Mouse (Mus musculus): ENCODE measurements at regions not wholly inside any gene's neighbourhood (a gene's known extent, or its start where the extent isn't known, plus 50 kb on each side); places are given as distances from the start of the nearest gene placed in this dataset.

GRCm38 (mm10) chr3:140059102-140059501 is 853.6 kb downstream of the Stpg2 start:
- no peak for DNase-seq

DNA sequence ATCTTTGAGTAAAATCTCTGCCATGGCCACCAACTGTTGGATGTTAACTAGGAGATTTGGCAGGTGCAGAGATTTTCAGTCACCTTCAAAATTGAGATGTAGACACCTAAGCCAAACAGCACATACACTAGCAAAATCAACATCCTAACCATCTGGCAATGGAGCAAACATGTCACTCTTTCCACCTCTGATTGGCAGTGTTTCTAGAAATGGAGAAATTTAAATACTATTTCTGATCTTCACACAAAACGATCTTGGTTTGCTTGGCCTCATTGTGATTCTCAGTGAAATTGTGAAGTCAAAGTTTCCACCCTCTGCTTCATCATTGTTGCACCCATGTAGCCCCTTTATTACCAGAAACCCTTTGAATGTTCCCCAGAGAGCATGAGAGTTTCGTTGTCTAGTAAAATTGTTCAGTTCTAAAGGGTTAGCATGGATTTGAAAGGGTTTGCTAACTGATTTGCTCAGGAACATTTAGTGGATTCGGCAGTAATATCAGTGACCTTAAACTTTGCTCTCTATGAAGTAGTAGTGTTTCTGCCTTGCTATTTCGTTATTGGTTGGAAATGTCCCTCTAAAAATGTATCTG is 854.1 kb downstream of the Stpg2 start:
- DNase-seq = no peak

DNA sequence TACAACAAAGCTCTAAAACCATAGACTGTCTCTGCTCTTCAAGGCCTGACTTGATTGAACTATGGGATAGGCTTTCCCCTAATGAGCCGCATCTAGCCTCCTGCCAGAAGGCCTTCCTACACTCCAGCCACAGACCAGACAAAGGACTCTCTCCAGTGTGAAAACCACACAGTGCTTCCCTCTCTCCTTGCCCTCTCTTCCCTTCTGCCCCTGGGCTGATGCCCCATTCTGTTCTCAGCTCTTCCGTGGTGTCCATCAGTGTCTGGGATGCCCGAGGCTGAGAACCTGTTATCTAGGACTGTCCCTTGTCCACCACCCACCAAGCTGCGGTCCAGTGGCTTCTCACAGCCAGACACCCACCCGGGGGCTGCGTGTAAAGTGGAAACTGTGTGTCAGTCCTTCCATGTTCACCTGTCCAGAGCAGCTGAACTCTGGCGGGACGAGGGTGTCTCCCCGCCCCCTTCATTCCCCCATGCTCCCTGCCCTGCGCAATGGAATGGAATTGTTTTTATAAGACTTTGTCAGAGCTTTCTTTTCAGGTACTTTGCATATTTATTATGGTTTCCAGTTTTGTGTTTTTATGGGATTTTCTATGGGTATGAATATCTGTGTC is 856.4 kb downstream of the Stpg2 start:
- DNase-seq = no peak

DNA sequence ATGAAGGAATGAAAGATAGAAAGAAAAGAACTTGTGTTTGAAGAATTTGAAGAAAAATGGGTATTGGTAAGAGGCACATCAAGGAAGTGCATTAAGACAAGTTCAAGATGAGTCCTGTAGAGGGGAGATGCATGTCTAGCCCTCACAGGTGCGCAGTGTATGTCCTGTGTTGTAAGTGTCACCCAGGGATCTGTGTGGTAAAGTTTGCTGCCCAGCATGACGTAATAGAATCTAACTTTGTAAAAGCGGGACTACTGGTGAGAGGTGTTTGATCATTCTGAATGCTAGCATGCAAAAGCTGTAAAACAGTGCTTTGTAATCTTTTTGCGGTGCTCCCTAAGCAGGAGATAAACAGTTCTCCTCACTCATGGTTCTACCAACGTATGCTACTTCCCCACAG is 857.4 kb downstream of the Stpg2 start:
- no peak for DNase-seq

GRCm38 (mm10) chr3:140084333-140084732 is 878.8 kb downstream of the Stpg2 start:
- DNase-seq = no peak

DNA sequence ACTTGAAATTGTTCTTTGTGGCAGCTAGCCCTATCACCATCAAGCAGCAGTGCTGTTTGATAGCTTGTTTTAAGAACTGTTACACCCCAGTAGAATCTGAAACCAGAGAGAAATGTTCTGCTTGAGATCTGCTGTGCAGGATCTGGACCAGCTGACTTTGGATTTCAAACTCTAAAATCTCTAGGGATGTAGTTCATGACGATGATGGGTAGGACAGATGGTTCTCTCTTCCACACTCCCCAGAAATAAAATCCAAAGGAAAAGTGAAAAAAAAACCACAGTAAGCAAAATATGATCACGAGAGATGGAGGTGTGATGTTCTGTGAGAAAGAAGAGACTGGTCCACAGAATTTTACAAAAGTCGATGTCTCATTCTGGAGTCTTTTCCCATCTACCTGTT is 879.9 kb downstream of the Stpg2 start:
- DNase-seq = no peak

DNA sequence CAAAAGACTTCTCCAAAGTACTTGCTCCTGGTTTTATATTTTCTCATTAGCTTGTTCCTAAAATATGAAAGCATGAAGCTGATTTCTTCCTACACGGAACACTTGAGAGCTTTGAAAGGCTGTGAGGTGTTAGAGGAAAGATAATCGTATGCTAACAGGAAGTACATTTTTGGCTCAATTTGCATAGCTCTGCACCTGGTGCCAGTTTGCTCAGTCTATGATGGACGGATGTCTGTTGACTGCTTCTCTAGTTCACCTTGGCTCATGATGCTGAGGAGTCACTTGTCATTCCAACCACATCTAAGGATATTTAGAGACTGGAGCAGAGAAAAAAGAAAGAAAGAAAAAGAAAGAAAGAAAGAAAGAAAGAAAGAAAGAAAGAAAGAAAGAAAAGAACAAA is 882.5 kb downstream of the Stpg2 start:
- no peak for DNase-seq

DNA sequence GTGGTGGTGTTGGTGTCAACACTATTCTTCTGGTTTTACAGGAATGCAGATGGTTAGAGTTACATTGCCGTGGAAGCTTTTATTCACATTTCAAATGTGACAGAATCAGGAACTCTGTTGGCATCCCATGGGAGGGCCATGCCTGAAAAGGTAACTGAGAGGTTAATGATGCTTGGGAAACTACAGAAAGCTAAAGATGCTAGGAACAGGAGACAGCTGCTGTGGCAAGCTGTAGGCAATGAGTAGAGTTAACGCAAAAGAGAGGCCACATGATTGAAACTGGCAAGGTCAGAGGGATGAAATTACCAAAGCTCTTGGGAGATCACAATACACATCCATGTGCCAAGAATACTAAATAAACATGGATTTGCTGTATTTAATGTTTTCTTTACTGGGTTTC is 886.4 kb downstream of the Stpg2 start:
- DNase-seq = no peak

DNA sequence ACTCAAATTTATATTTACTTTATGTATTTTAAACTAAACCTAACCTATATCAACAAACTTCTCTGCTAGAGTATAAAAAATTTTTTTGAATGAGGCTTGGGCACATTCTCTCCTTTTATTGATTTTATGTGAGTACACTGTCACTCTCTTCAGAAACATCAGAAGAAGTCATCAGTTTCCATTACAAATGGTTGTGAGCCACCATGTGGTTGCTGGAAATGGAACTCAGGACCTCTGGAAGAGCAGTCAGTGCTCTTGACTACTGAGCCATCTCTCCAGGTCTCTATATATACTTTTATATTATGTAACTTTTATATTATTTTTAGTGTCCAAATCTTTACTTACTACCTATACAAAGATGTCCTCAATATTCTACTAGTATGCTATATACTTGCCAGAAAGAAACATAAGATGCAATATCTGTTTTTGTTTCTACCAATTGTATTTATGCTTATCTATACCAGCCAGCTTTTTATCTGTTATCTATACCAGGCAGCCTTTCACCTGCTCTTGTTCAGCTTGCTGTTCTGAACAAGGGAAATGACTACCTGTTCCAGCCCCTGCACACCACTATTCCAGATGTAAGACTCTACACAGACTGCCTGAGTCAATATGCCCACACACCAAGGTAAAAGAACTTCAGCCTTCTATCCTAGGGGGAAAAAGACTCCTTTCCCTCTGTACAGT is 891.5 kb downstream of the Stpg2 start:
- DNase-seq = no peak

DNA sequence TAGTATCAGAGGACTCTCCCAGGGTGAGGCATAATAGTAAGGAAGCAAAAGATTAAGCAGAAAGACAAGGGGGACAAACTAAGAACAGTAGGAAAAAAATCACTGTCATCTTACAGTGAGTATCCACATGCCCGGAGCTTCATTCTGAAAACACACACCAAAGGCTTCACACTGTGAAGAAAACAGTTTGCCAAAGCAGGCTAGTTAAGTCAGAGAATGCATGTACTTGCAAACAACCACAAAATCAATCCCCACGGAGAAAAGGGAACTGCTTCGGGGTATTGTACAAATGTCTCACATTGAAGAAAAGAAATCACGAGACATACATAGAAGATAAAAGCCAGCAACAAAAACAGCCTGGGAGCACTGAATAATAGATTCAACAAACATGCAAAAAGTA is 903.9 kb downstream of the Stpg2 start:
- DNase-seq = no peak

- no peak for DNase-seq
These were observed 906.1 kb downstream of the Stpg2 start for GRCm38 (mm10) chr3:140111414-140112172.

DNA sequence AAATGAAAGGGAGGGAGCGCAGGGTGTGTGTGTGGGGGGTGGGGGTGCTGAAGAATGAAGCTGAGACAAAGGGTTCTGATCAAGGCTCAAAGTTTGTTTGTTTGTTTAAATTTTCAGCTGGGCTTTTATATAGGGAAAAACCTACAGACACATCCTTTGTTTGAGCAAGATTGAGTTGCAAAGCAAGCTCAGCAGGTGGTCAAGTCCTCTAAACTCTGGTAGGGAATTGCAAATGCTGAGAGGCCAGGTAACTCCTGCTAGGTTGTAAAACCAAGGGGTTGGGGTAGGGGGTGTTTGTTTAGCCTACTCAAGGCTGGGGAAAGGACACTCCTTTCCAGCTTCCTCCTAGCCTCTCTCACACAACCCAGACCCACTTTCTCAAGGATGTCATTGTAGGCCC is 909.6 kb downstream of the Stpg2 start:
- no peak for DNase-seq

DNA sequence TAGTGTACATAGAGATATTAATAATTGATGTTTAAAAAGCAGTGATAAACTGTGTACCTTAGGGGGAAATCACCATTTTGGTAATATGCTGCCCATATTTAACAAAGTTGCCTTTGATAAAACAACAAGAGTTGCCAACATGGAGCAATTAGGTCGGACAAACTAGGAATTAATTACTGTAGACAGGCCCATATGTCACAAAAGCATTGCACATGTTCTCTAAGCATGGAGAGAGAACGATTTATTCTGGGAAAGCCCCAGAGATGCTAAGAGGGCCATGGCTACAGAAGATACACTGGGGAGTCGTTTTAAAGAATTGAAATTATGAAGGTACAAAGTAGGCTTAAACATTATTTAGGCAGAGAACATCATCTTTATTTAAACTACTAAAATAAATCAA is 921.8 kb downstream of the Stpg2 start:
- DNase-seq = no peak

DNA sequence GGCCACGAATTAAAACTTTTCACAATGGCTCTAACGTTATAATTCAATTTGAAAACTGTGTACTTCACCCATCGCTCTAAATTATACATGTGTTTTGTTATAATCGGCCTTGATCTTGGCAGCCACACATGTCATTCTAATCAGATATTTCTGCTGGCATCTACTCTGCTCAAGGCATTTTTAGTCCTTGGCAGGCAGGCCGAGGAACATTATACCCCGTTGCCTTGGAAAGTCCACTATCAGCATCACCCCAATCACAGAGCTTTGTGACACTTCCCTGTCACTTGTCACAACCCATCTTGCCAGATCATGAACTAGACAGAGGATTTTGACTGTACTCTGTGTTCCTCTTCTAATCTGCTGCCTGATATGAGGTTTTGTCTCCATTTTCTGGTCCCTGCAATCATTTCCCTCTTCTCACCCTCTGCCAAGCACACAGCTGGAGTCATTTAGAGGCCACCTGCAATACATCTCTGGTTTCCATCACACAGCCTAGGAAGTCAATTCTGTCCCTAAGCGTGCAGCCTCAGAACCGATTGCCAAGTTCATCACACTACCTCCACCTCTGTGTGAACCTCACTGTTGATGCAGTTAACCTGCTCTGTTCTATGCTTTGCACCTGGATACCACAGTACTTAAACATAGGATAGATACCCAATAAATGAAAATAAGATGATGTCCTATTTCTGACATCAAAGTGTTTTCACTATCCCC is 923.7 kb downstream of the Stpg2 start:
- DNase-seq = peak; percentile 3

- DNase-seq = no peak
These were observed 938.4 kb downstream of the Stpg2 start for GRCm38 (mm10) chr3:140143900-140144299.

DNA sequence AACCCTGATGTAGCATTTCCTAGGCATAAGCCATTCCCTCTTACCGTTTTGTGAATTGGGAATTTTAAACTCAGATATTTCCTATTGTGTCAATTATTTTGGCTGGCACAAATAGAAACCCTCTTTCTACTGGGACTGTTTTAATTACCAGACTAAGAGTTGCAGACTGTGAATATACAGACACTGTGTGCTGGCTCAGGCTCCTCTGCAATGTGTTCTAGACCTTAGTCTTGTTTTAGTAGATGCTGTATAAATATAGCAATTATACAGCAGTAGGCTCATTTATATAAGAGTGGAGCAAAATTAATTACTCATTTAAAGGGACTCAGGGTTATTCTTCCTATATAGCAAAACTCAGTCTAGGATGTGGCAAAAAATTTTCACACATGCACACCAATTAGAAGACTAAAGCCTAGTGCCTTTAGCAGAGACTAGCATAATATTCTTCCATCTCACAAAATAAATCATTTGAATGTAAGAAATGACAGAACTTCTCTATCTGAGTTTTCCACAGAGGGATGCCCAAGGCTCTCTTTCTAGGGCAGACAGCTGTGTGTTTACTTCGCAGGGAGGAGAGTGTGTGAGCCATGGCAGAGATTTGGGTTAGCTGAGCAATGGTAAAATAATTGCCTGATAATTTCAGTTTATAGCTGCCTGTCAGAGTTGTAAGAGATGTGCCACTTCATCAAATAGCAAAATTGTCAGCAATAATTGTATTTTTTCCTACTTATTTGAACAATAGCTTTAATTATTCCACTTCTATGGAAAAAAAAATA is 941.9 kb downstream of the Stpg2 start:
- DNase-seq = no peak

- DNase-seq = no peak
These were observed 945.0 kb downstream of the Stpg2 start for GRCm38 (mm10) chr3:140150530-140150951.

DNA sequence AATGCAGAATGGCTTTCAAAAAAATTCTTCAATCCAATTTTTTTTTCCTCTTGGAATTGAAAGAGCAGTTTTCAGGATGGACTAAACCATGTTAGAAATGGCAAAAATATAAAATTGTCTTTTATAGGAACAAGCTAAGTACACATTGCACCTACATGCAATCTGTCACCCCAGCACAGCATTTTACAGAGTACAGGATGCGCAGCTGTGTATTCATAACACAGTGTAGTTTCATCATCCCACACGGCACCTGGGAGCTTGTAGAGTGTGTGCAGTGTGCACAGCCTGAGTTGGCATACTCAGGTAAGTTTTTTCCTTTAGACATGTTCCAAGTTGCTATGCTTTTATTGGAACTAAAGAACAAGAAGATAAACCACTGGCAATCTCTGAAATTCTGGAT is 974.0 kb downstream of the Stpg2 start:
- no peak for DNase-seq

GRCm38 (mm10) chr3:140182690-140183089 is 977.2 kb downstream of the Stpg2 start:
- DNase-seq = no peak

DNA sequence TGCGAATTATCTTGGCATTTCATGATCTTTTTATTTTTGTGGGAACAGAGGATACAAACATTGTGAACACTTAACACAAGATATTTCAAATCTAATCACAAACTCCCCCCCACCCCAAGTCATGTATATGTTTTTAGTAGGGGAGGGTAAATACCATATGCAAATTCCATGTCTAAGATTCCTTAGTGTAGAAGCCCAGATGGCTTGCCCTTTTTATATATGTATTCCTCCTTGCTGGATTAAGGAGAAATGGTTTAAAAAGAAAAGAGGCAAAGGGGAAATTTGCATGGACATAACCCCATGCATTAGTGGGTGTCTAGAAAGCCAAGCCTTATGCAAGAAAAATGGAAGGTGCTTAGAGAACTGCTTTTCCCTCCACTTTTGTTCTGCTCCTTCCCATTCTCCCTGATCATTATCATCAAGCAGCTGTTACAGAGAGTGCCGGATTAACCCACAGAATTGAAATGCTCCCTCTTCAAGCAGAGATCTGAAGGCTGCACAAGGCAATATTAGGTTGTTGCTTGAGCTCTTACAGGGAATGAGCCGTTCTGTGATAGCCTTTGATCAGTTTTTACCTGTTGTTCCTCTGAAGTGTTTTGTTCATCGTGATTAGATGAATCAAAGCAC is 979.5 kb downstream of the Stpg2 start:
- no peak for DNase-seq

GRCm38 (mm10) chr3:140205914-140206313 is 1000.4 kb downstream of the Stpg2 start:
- DNase-seq = no peak
